Mouse (Mus musculus) kidney, postnatal 0 days (tissue): ENCODE measurements around the gene Cyp4v3. TPM values are rescaled to one million over a fixed set of nuclear protein-coding genes. Genes with fewer than 3 reads are reported as not detected.

Experiments used
- ATAC-seq: fragments of 200-750 bp; cut with Nextera tagmentation; replicated peaks from 2 replicates; pipeline ENCODE4 v1.8.0; 2017; ENCODE audit warnings: low read depth, moderate number of reproducible peaks, moderate TSS enrichment, moderate library complexity; ENCODE audit not compliant: low FRiP score
- DNase-seq: peaks from one replicate; pipeline ENCODE4 v3.0.0-alpha.2; 2016; ENCODE audit warnings: low spot score
- H3K27ac ChIP-seq: fragments of 300-500 bp; sonication (generic); 2 replicates; pipeline ENCODE4 v1.5.1; 2014; ENCODE audit warnings: mild to moderate bottlenecking
- H3K27me3 ChIP-seq: fragments of 300-500 bp; sonication (generic); 2 replicates; pipeline ENCODE4 v1.6.1; 2014; ENCODE audit warnings: low read length, mixed read lengths; ENCODE audit not compliant: insufficient read depth
- H3K36me3 ChIP-seq: fragments of 300-500 bp; sonication (generic); 2 replicates; pipeline ENCODE4 v1.6.1; 2014; ENCODE audit warnings: low read length, mixed read lengths; ENCODE audit not compliant: insufficient read depth
- H3K4me1 ChIP-seq: fragments of 300-500 bp; sonication (generic); replicated peaks from 2 replicates; pipeline ENCODE4 v1.6.1; 2014; ENCODE audit warnings: antibody characterized with exemption, low read length, mixed read lengths; ENCODE audit not compliant: insufficient read depth
- H3K4me2 ChIP-seq: fragments of 300-500 bp; sonication (generic); 2 replicates; pipeline ENCODE4 v1.6.1; 2014; ENCODE audit warnings: mild to moderate bottlenecking, low read length, moderate library complexity, mixed read lengths
- H3K4me3 ChIP-seq: fragments of 300-500 bp; sonication (generic); replicated peaks from 2 replicates; pipeline ENCODE4 v1.5.1; 2014; ENCODE audit warnings: low read depth, low read length
- H3K9ac ChIP-seq: fragments of 300-500 bp; sonication (generic); 2 replicates; pipeline ENCODE4 v1.6.1; 2014; ENCODE audit warnings: low read depth, low read length
- H3K9me3 ChIP-seq: fragments of 300-500 bp; sonication (generic); replicated peaks from 2 replicates; pipeline ENCODE4 v1.6.1; 2016; ENCODE audit warnings: low read length, inconsistent platforms, mixed read lengths
- CTCF ChIP-seq: IDR thresholded peaks from 2 replicates; pipeline ENCODE4 v1.5.1; 2016; ENCODE audit warnings: antibody characterized with exemption, low read depth, mild to moderate bottlenecking, moderate library complexity
- WGBS: fragments of 180-500 bp; shearing (Covaris S2); extraction: QIAGEN DNeasy Blood & Tissue Kit; methylation state at CpG from one replicate; pipeline ENCODE4 v1.1.7; 2014; 5-methylcytosine and 5-hydroxymethylcytosine counted together
- polyA plus RNA-seq: library from polyadenylated mRNA; unstranded; fragments of >200 nt; fragmentation: Nextera tagmentation; extraction: Ambion mirVana; gene quantifications from 2 replicates; pipeline ENCODE4 v1.2.1, GENCODE M21; 2015

Cyp4v3 gene
- polyA plus RNA-seq, result 3.6 and 3.9 TPM in 2 replicates

- Histone ChIP-seq H3K9ac (peak within 1 kb of the TSS; percentile 50), H3K4me2 (peak within 1 kb of the TSS; percentile 95), H3K27ac (no peak within 1 kb of the TSS), H3K4me1 (no peaks in the 10 kb centered on the region; the same call in 1 of the 2 replicates), H3K9me3 (no peaks in the 10 kb centered on the region), H3K4me3 (peak within 1 kb of the TSS; percentile 51), H3K36me3 (peaks cover 5% of the 10 kb centered on the region; the same call in 1 of the 2 replicates), H3K27me3 (no peaks in the 10 kb centered on the region)
- TF ChIP-seq CTCF, result no peak
- DNase-seq (peak; percentile 77), ATAC-seq (peak; percentile 59; the same call in 1 of the 2 replicates)
- WGBS, result 1% methylated on average over 44 of the region's 44 CpGs
Measured at GRCm38 (mm10) chr8:45332685-45333409, at the start of gene Cyp4v3. Cyp4v3 (minus strand) TSS chr8:45333216.

GRCm38 (mm10) chr8:45381963-45382347 is 48.9 kb upstream of the Cyp4v3 start, which contains the start of gene Fam149a:
Fam149a (minus strand) TSS chr8:45382291.
- Histone ChIP-seq H3K4me1 (0 out of 2 replicates have a peak, but pooled peaks cover 8% of the 10 kb centered on the region), H3K4me2 (peak within 1 kb of the TSS; percentile 74), H3K4me3 (peak within 1 kb of the TSS; percentile 33), H3K36me3 (no peaks in the 10 kb centered on the region), H3K27ac (no peak within 1 kb of the TSS), H3K27me3 (no peaks in the 10 kb centered on the region), H3K9me3 (no peaks in the 10 kb centered on the region), H3K9ac (0 out of 2 replicates have a peak within 1 kb of the TSS, but pooled peaks have one; percentile 31)
- no peak for ATAC-seq
- no peak for TF ChIP-seq CTCF
- 4% methylated on average over 6 of the region's 6 CpGs for WGBS
- peak; percentile 62 for DNase-seq

- 0 out of 2 replicates have a peak, but pooled peaks cover 8% of the 10 kb centered on the region for H3K4me1 ChIP-seq
- H3K27ac ChIP-seq, result no peak overlapping the region
- 4% methylated on average over 38 of the region's 38 CpGs for WGBS
- H3K27me3 ChIP-seq, result no peaks in the 10 kb centered on the region
- ATAC-seq, result no peak
- no peak for TF ChIP-seq CTCF
- H3K4me2 ChIP-seq, result peak overlapping the region; percentile 74
- H3K4me3 ChIP-seq, result peak overlapping the region; percentile 33
- no peaks in the 10 kb centered on the region for H3K36me3 ChIP-seq
- DNase-seq, result peak; percentile 30
- 0 out of 2 replicates have a peak overlapping the region, but pooled peaks have one; percentile 31 for H3K9ac ChIP-seq
- no peaks in the 10 kb centered on the region for H3K9me3 ChIP-seq
Measured at GRCm38 (mm10) chr8:45381075-45381962, 48.3 kb upstream of the Cyp4v3 start.

- 26% methylated on average over 4 of the region's 4 CpGs for WGBS
- Histone ChIP-seq H3K27ac (no peak overlapping the region), H3K4me3 (no peak overlapping the region), H3K9me3 (no peaks in the 10 kb centered on the region), H3K4me2 (peak overlapping the region; percentile 74; the same call in 1 of the 2 replicates), H3K36me3 (no peaks in the 10 kb centered on the region), H3K27me3 (no peaks in the 10 kb centered on the region), H3K9ac (0 out of 2 replicates have a peak overlapping the region, but pooled peaks have one; percentile 31), H3K4me1 (0 out of 2 replicates have a peak, but pooled peaks cover 8% of the 10 kb centered on the region)
- DNase-seq (no peak), ATAC-seq (no peak)
- no peak for TF ChIP-seq CTCF
Measured at GRCm38 (mm10) chr8:45380598-45380997, 47.6 kb upstream of the Cyp4v3 start.

GRCm38 (mm10) chr8:45374071-45374470 is 41.1 kb upstream of the Cyp4v3 start:
- H3K9me3 ChIP-seq, result no peaks in the 10 kb centered on the region
- ATAC-seq, result no peak
- 77% methylated on average over 3 of the region's 3 CpGs for WGBS
- no peaks in the 10 kb centered on the region for H3K27me3 ChIP-seq
- H3K36me3 ChIP-seq, result no peaks in the 10 kb centered on the region
- no peak overlapping the region for H3K4me2 ChIP-seq
- no peak overlapping the region for H3K27ac ChIP-seq
- no peak overlapping the region for H3K9ac ChIP-seq
- H3K4me3 ChIP-seq, result no peak overlapping the region
- no peak for DNase-seq
- H3K4me1 ChIP-seq, result no peaks in the 10 kb centered on the region
- TF ChIP-seq CTCF, result no peak

GRCm38 (mm10) chr8:45367154-45367553 is 34.1 kb upstream of the Cyp4v3 start:
- Histone ChIP-seq H3K27me3 (no peaks in the 10 kb centered on the region), H3K9me3 (no peaks in the 10 kb centered on the region), H3K4me2 (no peak overlapping the region), H3K9ac (no peak overlapping the region), H3K4me3 (no peak overlapping the region), H3K27ac (no peak overlapping the region), H3K36me3 (no peaks in the 10 kb centered on the region), H3K4me1 (no peaks in the 10 kb centered on the region)
- no peak for DNase-seq
- no peak for ATAC-seq
- no peak for TF ChIP-seq CTCF
- 90% methylated on average over 1 of the region's 1 CpGs for WGBS
